Mouse (Mus musculus): Measurements from ENCODE around the gene Slc41a2. TPM values are rescaled to one million over a fixed set of nuclear protein-coding genes. Genes with fewer than 3 reads are reported as not detected.

The Slc41a2 gene
- polyA plus RNA-seq, 1 experiment from 2014 or later, result 11.0 TPM

GRCm38 (mm10) chr10:83350689-83351088 lies 13.0 kb upstream of the Slc41a2 start:
- Histone ChIP-seq H3K27me3 (replicated peaks) (no peaks in the 10 kb centered on the region), H3K9me3 (replicated peaks) (no peaks in the 10 kb centered on the region), H3K4me3 (replicated peaks) (no peak overlapping the region), H3K4me1 (peaks cover 4% of the 10 kb centered on the region; the same call in 1 of the 2 replicates), H3K36me3 (no peaks in the 10 kb centered on the region), H3K9ac (replicated peaks) (no peak overlapping the region), H3K4me2 (no peak overlapping the region), H3K27ac (replicated peaks) (no peak overlapping the region)
- ATAC-seq (ENCODE audit: low FRiP score), result no peak
- WGBS, result 94% methylated on average over 2 of the region's 2 CpGs

- Histone ChIP-seq H3K4me2 (no peak overlapping the region), H3K4me3 (replicated peaks) (no peak overlapping the region)
- 43% methylated on average over 7 of the region's 7 CpGs for WGBS
These were observed 9.8 kb upstream of the Slc41a2 start for GRCm38 (mm10) chr10:83347494-83347893.

GRCm38 (mm10) chr10:83346359-83346736 lies 8.7 kb upstream of the Slc41a2 start:
- H3K27ac ChIP-seq (replicated peaks), result no peak overlapping the region
- ATAC-seq (ENCODE audit: low FRiP score), result no peak
- 83% methylated on average over 5 of the region's 5 CpGs for WGBS

More at GRCm38 (mm10) chr10:83347494-83347893, 9.8 kb upstream of the Slc41a2 start:
- no peaks in the 10 kb centered on the region for H3K36me3 ChIP-seq
- no peak overlapping the region for H3K9ac ChIP-seq (replicated peaks)
- H3K27ac ChIP-seq (replicated peaks), result no peak overlapping the region
- no peaks in the 10 kb centered on the region for H3K9me3 ChIP-seq (replicated peaks)
- no peaks in the 10 kb centered on the region for H3K4me1 ChIP-seq
- ATAC-seq (ENCODE audit: low FRiP score), result no peak
- H3K27me3 ChIP-seq (replicated peaks), result no peaks in the 10 kb centered on the region

GRCm38 (mm10) chr10:83345693-83346358 lies 8.1 kb upstream of the Slc41a2 start:
- no peaks in the 10 kb centered on the region for H3K9me3 ChIP-seq (replicated peaks)
- H3K27ac ChIP-seq (replicated peaks), result no peak overlapping the region
- 34% methylated on average over 7 of the region's 7 CpGs for WGBS
- H3K9ac ChIP-seq (replicated peaks), result no peak overlapping the region
- no peak for ATAC-seq (ENCODE audit: low FRiP score)
- H3K4me2 ChIP-seq, result no peak overlapping the region
- no peak overlapping the region for H3K4me3 ChIP-seq (replicated peaks)
- H3K27me3 ChIP-seq (replicated peaks), result no peaks in the 10 kb centered on the region
- no peaks in the 10 kb centered on the region for H3K4me1 ChIP-seq
- no peaks in the 10 kb centered on the region for H3K36me3 ChIP-seq

More at GRCm38 (mm10) chr10:83346359-83346736, 8.7 kb upstream of the Slc41a2 start:
- Histone ChIP-seq H3K4me1 (no peaks in the 10 kb centered on the region), H3K27me3 (replicated peaks) (no peaks in the 10 kb centered on the region), H3K36me3 (no peaks in the 10 kb centered on the region), H3K9me3 (replicated peaks) (no peaks in the 10 kb centered on the region), H3K4me2 (no peak overlapping the region), H3K9ac (replicated peaks) (no peak overlapping the region), H3K4me3 (replicated peaks) (no peak overlapping the region)

GRCm38 (mm10) chr10:83343828-83344685 lies 6.4 kb upstream of the Slc41a2 start:
- no peaks in the 10 kb centered on the region for H3K9me3 ChIP-seq (replicated peaks)
- ATAC-seq (ENCODE audit: low FRiP score), result no peak
- H3K4me1 ChIP-seq, result no peaks in the 10 kb centered on the region
- no peaks in the 10 kb centered on the region for H3K36me3 ChIP-seq
- no peak overlapping the region for H3K4me2 ChIP-seq
- no peaks in the 10 kb centered on the region for H3K27me3 ChIP-seq (replicated peaks)
- WGBS, result 59% methylated on average over 2 of the region's 2 CpGs
- no peak overlapping the region for H3K4me3 ChIP-seq (replicated peaks)
- H3K9ac ChIP-seq (replicated peaks), result no peak overlapping the region
- no peak overlapping the region for H3K27ac ChIP-seq (replicated peaks)

- Histone ChIP-seq H3K9me3 (replicated peaks) (no peaks in the 10 kb centered on the region), H3K27ac (replicated peaks) (no peak overlapping the region), H3K27me3 (replicated peaks) (no peaks in the 10 kb centered on the region), H3K9ac (replicated peaks) (no peak overlapping the region), H3K36me3 (no peaks in the 10 kb centered on the region), H3K4me2 (no peak overlapping the region), H3K4me3 (replicated peaks) (no peak overlapping the region), H3K4me1 (no peaks in the 10 kb centered on the region)
- no peak for ATAC-seq (ENCODE audit: low FRiP score)
- 88% methylated on average over 5 of the region's 5 CpGs for whole genome bisulfite sequencing
These were observed 5.5 kb upstream of the Slc41a2 start for GRCm38 (mm10) chr10:83343171-83343570.

GRCm38 (mm10) chr10:83341226-83341625 lies 3.5 kb upstream of the Slc41a2 start:
- Histone ChIP-seq H3K27ac (replicated peaks) (no peak overlapping the region), H3K9me3 (replicated peaks) (no peaks in the 10 kb centered on the region), H3K4me3 (replicated peaks) (no peak overlapping the region), H3K4me1 (peaks cover 8% of the 10 kb centered on the region), H3K27me3 (replicated peaks) (no peaks in the 10 kb centered on the region), H3K36me3 (no peaks in the 10 kb centered on the region), H3K4me2 (no peak overlapping the region), H3K9ac (replicated peaks) (no peak overlapping the region)
- WGBS, result 44% methylated on average over 2 of the region's 2 CpGs
- ATAC-seq (ENCODE audit: low FRiP score), result no peak

GRCm38 (mm10) chr10:83337971-83338598 lies 403 bp upstream of the Slc41a2 start:
- H3K36me3 ChIP-seq, result no peaks in the 10 kb centered on the region
- H3K9me3 ChIP-seq (replicated peaks), result no peaks in the 10 kb centered on the region
- peaks cover 7% of the 10 kb centered on the region for H3K27me3 ChIP-seq (replicated peaks)
- H3K27ac ChIP-seq (replicated peaks), result peak overlapping the region; percentile 89
- ATAC-seq (ENCODE audit: low FRiP score), result no peak
- peak overlapping the region; percentile 81 for H3K4me2 ChIP-seq
- 45% methylated on average over 7 of the region's 9 CpGs for WGBS
- peak overlapping the region; percentile 85 for H3K9ac ChIP-seq (replicated peaks)
- H3K4me3 ChIP-seq (replicated peaks), result peak overlapping the region; percentile 75
- H3K4me1 ChIP-seq, result peaks cover 10% of the 10 kb centered on the region

GRCm38 (mm10) chr10:83336336-83336735 lies 1.3 kb downstream of the Slc41a2 start:
- H3K9me3 ChIP-seq (replicated peaks), result no peaks in the 10 kb centered on the region
- no peak overlapping the region for H3K9ac ChIP-seq (replicated peaks)
- no peaks in the 10 kb centered on the region for H3K36me3 ChIP-seq
- no peak for ATAC-seq (ENCODE audit: low FRiP score)
- H3K27me3 ChIP-seq (replicated peaks), result peaks cover 7% of the 10 kb centered on the region
- WGBS, result 23% methylated on average over 7 of the region's 7 CpGs
- H3K4me1 ChIP-seq, result peaks cover 10% of the 10 kb centered on the region
- peak overlapping the region; percentile 81 for H3K4me2 ChIP-seq
- H3K4me3 ChIP-seq (replicated peaks), result peak overlapping the region; percentile 75
- H3K27ac ChIP-seq (replicated peaks), result no peak overlapping the region

- Histone ChIP-seq H3K9me3 (replicated peaks) (no peaks in the 10 kb centered on the region), H3K36me3 (no peaks in the 10 kb centered on the region), H3K27ac (replicated peaks) (no peak overlapping the region), H3K4me2 (no peak overlapping the region), H3K27me3 (replicated peaks) (peaks cover 7% of the 10 kb centered on the region), H3K4me1 (peaks cover 4% of the 10 kb centered on the region; the same call in 1 of the 2 replicates), H3K9ac (replicated peaks) (no peak overlapping the region), H3K4me3 (replicated peaks) (no peak overlapping the region)
- no peak for ATAC-seq (ENCODE audit: low FRiP score)
- WGBS, result 89% methylated on average over 11 of the region's 11 CpGs
These were observed 5.1 kb downstream of the Slc41a2 start for GRCm38 (mm10) chr10:83332581-83332980.

GRCm38 (mm10) chr10:83331811-83332210 lies 5.9 kb downstream of the Slc41a2 start:
- H3K27ac ChIP-seq (replicated peaks), result no peak overlapping the region
- H3K9ac ChIP-seq (replicated peaks), result no peak overlapping the region
- H3K9me3 ChIP-seq (replicated peaks), result no peaks in the 10 kb centered on the region
- no peak for ATAC-seq (ENCODE audit: low FRiP score)
- 92% methylated on average over 5 of the region's 5 CpGs for WGBS
- H3K27me3 ChIP-seq (replicated peaks), result peaks cover 7% of the 10 kb centered on the region
- H3K4me1 ChIP-seq, result peaks cover 4% of the 10 kb centered on the region; the same call in 1 of the 2 replicates
- no peaks in the 10 kb centered on the region for H3K36me3 ChIP-seq
- H3K4me3 ChIP-seq (replicated peaks), result no peak overlapping the region
- no peak overlapping the region for H3K4me2 ChIP-seq
